Mouse (Mus musculus): ENCODE data around the gene Nudt21.

The Nudt21 gene

GRCm38 (mm10) chr8:94036944-94037524 is at the start of gene Nudt21, which contains the start of gene Ogfod1:
Nudt21 (minus strand) TSS chr8:94037031.
Ogfod1 (plus strand) TSS chr8:94037198.
- peak; percentile 89 to 98 for DNase-seq (ENCODE audit: low spot score in 2 of 2)

- no peak for DNase-seq (ENCODE audit: low spot score in 2 of 2)
These were observed 39.8 kb upstream of the Nudt21 start for GRCm38 (mm10) chr8:94076461-94077192.

- DNase-seq (ENCODE audit: low spot score in 2 of 2): no peak
These were observed 32.0 kb upstream of the Nudt21 start for GRCm38 (mm10) chr8:94068793-94069192.

GRCm38 (mm10) chr8:94066121-94066863 is 29.5 kb upstream of the Nudt21 start:
- DNase-seq (ENCODE audit: low spot score in 2 of 2): peak in 1 of 2 experiments; percentile 17

GRCm38 (mm10) chr8:94057157-94057854 is 20.5 kb upstream of the Nudt21 start:
- DNase-seq (ENCODE audit: low spot score in 2 of 2): peak in 1 of 2 experiments; percentile 58

- no peak for DNase-seq (ENCODE audit: low spot score in 2 of 2)
These were observed 15.9 kb upstream of the Nudt21 start for GRCm38 (mm10) chr8:94052696-94053095.

- no peak for DNase-seq (ENCODE audit: low spot score in 2 of 2)
These were observed 11.0 kb upstream of the Nudt21 start for GRCm38 (mm10) chr8:94047845-94048244.

GRCm38 (mm10) chr8:94037806-94038205 is 975 bp upstream of the Nudt21 start:
- peak in 1 of 2 experiments; percentile 20 for DNase-seq (ENCODE audit: low spot score in 2 of 2)

GRCm38 (mm10) chr8:94036541-94036940 is 290 bp downstream of the Nudt21 start:
- DNase-seq (ENCODE audit: low spot score in 2 of 2): peak; percentile 49 to 66

GRCm38 (mm10) chr8:94035200-94035599 is 1.6 kb downstream of the Nudt21 start:
- no peak for DNase-seq (ENCODE audit: low spot score in 2 of 2)

- DNase-seq (ENCODE audit: low spot score in 2 of 2): no peak
These were observed 3.2 kb downstream of the Nudt21 start for GRCm38 (mm10) chr8:94033601-94034000.

GRCm38 (mm10) chr8:94029701-94030100 is 7.1 kb downstream of the Nudt21 start:
- no peak for DNase-seq (ENCODE audit: low spot score in 2 of 2)

GRCm38 (mm10) chr8:94023916-94024315 is 12.9 kb downstream of the Nudt21 start:
- DNase-seq (ENCODE audit: low spot score in 2 of 2): no peak

GRCm38 (mm10) chr8:94013026-94013612 is 23.7 kb downstream of the Nudt21 start:
- DNase-seq (ENCODE audit: low spot score in 2 of 2): no peak

GRCm38 (mm10) chr8:94012013-94012951 is 24.5 kb downstream of the Nudt21 start, which contains the start of gene Amfr:
Amfr (minus strand) TSS chr8:94012842.
- peak; percentile 43 to 45 for DNase-seq (ENCODE audit: low spot score in 2 of 2)

- no peak for DNase-seq (ENCODE audit: low spot score in 2 of 2)
These were observed 25.5 kb downstream of the Nudt21 start for GRCm38 (mm10) chr8:94011076-94012012.

- DNase-seq (ENCODE audit: low spot score in 2 of 2): no peak
These were observed 26.6 kb downstream of the Nudt21 start for GRCm38 (mm10) chr8:94010101-94010705.

GRCm38 (mm10) chr8:94009243-94009845 is 27.5 kb downstream of the Nudt21 start:
- DNase-seq (ENCODE audit: low spot score in 2 of 2): no peak
